ENCODE assay signal across 8 mouse cellular contexts in the genomic region with DNA sequence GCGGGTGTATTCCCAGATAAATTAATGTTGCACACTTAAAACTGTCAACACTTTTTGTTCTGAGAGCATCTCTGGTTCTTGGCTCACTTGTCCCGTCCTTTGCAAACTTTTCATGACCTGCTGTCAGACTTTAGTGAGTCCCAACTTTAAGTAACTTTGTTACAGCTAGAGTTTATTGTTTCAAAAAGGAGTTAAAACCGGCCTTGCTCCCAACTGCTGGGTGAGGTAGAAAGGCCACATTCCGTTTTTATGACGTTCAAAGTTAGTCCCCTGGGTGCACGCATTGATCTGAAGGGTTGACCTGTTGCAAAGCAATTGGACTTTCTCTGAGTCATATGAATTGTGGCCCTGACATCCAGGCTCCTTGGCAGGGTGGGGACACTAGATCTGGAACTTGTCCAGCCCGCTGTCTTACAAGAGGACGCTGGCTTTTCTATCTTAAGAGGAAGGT. TPM values are rescaled to one million over a fixed set of nuclear protein-coding genes. Genes with fewer than 3 reads are reported as not detected.
DNase-seq lines count a peak whose midpoint lies in the region; ATAC-seq and TF ChIP-seq lines count a peak whose summit lies in the region.

No protein-coding gene starts in this region.

- no peaks in the 10 kb centered on the region for H3K27me3 ChIP-seq in forebrain, embryonic 14.5 days (replicated peaks; ENCODE audit: control insufficient read depth, insufficient read depth, low read length)
- no peaks in the 10 kb centered on the region for H3K27me3 ChIP-seq in limb, embryonic 11.5 days (ENCODE audit: control insufficient read depth, insufficient read depth, low read length)
- no peaks in the 10 kb centered on the region for H3K27me3 ChIP-seq in midbrain, embryonic 12.5 days
- no peaks in the 10 kb centered on the region; the same call in 1 of the 2 replicates for H3K27me3 ChIP-seq in testis, adult 2 months (ENCODE audit: control insufficient read depth, insufficient read depth, low read length)

- peak; percentile 39 to 70 for DNase-seq in urinary bladder, adult 18-20 months (ENCODE audit: low spot score in 2 of 2)
- DNase-seq in urinary bladder, postnatal 10 days (ENCODE audit: low spot score): no peak
- peak; percentile 28 for DNase-seq in forebrain, embryonic 14.5 days (ENCODE audit: low spot score)
- DNase-seq in limb, embryonic 11.5 days (ENCODE audit: low spot score): no peak
- no peak for DNase-seq in right cerebral cortex, adult 18-20 months

- H3K9me3 ChIP-seq in forebrain, embryonic 14.5 days (replicated peaks; ENCODE audit: control insufficient read depth, low read length): no peaks in the 10 kb centered on the region
- no peaks in the 10 kb centered on the region for H3K9me3 ChIP-seq in limb, embryonic 11.5 days (ENCODE audit: control insufficient read depth, low read length)
- no peaks in the 10 kb centered on the region for H3K9me3 ChIP-seq in midbrain, embryonic 12.5 days

- H3K4me1 ChIP-seq in forebrain, embryonic 14.5 days (ENCODE audit: control insufficient read depth, insufficient read depth, low read length): no peaks in the 10 kb centered on the region; the same call in 1 of the 2 replicates
- H3K4me1 ChIP-seq in limb, embryonic 11.5 days (ENCODE audit: control insufficient read depth, insufficient read depth, low read length): 0 out of 2 replicates have a peak, but pooled peaks cover 3% of the 10 kb centered on the region
- H3K4me1 ChIP-seq in midbrain, embryonic 12.5 days: peaks cover 11% of the 10 kb centered on the region
- H3K4me1 ChIP-seq in testis, adult 2 months (ENCODE audit: control insufficient read depth, insufficient read depth, low read length): peaks cover 6% of the 10 kb centered on the region

- H3K9ac ChIP-seq in forebrain, embryonic 14.5 days (ENCODE audit: low read length): peak overlapping the region; percentile 89
- H3K9ac ChIP-seq in limb, embryonic 11.5 days (ENCODE audit: low read length): peak overlapping the region; percentile 97
- H3K9ac ChIP-seq in midbrain, embryonic 12.5 days (replicated peaks): peak overlapping the region; percentile 84

- H3K4me2 ChIP-seq in forebrain, embryonic 14.5 days (ENCODE audit: low read length): peak overlapping the region; percentile 79
- H3K4me2 ChIP-seq in limb, embryonic 11.5 days (ENCODE audit: low read depth, severe bottlenecking): peak overlapping the region; percentile 65
- peak overlapping the region; percentile 67 for H3K4me2 ChIP-seq in midbrain, embryonic 12.5 days (replicated peaks)

- whole genome bisulfite sequencing in forebrain, embryonic 14.5 days: 15% methylated on average over 8 of the region's 8 CpGs
- WGBS in limb, embryonic 11.5 days: 11% methylated on average over 8 of the region's 8 CpGs
- 11% methylated on average over 8 of the region's 8 CpGs for WGBS in midbrain, embryonic 12.5 days

- no peak for TF ChIP-seq CTCF in testis, adult 2 months (IDR thresholded peaks at IDR 0.05; ENCODE audit: control insufficient read depth, insufficient read depth, insufficient replicate concordance, low read depth, low read length)

- no peak for TF ChIP-seq POLR2A in testis, adult 2 months (IDR thresholded peaks at IDR 0.05; ENCODE audit: control insufficient read depth, low read depth, low read length)

- ATAC-seq in forebrain, embryonic 14.5 days: peak; percentile 2; the same call in 1 of the 2 replicates
- peak; percentile 16 to 33; a peak in 2 of 4 replicates for ATAC-seq in hematopoietic stem cell, adult 5-6 weeks (replicated peaks in 1 of 2; ENCODE audit: insufficient read depth in 1 of 2, low FRiP score in 2 of 2, low TSS enrichment in 1 of 2, low read depth in 1 of 2, poor library complexity in 2 of 2, severe bottlenecking in 2 of 2)
- no peak for ATAC-seq in limb, embryonic 11.5 days (ENCODE audit: insufficient number of reproducible peaks, low FRiP score, low TSS enrichment, low read depth)
- no peak for ATAC-seq in midbrain, embryonic 12.5 days (ENCODE audit: low FRiP score, low read depth)

- H3K36me3 ChIP-seq in forebrain, embryonic 14.5 days (ENCODE audit: control insufficient read depth, insufficient read depth, low read length): no peaks in the 10 kb centered on the region
- H3K36me3 ChIP-seq in limb, embryonic 11.5 days (ENCODE audit: control insufficient read depth, insufficient read depth, low read length): no peaks in the 10 kb centered on the region
- H3K36me3 ChIP-seq in midbrain, embryonic 12.5 days: peaks cover 6% of the 10 kb centered on the region; the same call in 1 of the 2 replicates
- no peaks in the 10 kb centered on the region for H3K36me3 ChIP-seq in testis, adult 2 months (ENCODE audit: control insufficient read depth, insufficient read depth, low read length)

- H3K4me3 ChIP-seq in forebrain, embryonic 14.5 days (ENCODE audit: low read depth, low read length): peak overlapping the region; percentile 64
- H3K4me3 ChIP-seq in limb, embryonic 11.5 days (ENCODE audit: low read depth, low read length): peak overlapping the region; percentile 80
- H3K4me3 ChIP-seq in midbrain, embryonic 12.5 days: peak overlapping the region; percentile 78
- H3K4me3 ChIP-seq in testis, adult 2 months (ENCODE audit: control insufficient read depth, low read depth, low read length): peak overlapping the region; percentile 79

- H3K27ac ChIP-seq in forebrain, embryonic 14.5 days (ENCODE audit: low read depth, low read length): peak overlapping the region; percentile 44; the same call in 1 of the 2 replicates
- no peak overlapping the region for H3K27ac ChIP-seq in limb, embryonic 11.5 days (replicated peaks; ENCODE audit: low read depth, low read length)
- peak overlapping the region; percentile 69 for H3K27ac ChIP-seq in midbrain, embryonic 12.5 days (replicated peaks)
- H3K27ac ChIP-seq in testis, adult 2 months (ENCODE audit: control insufficient read depth, insufficient read depth, low read depth, low read length): no peak overlapping the region

RNA-seq across cellular contexts. Expression of a gene that starts 0.6 kb away (rescaled TPM):
- polyA plus RNA-seq in forebrain, embryonic 14.5 days (2014; fragmentation: Nextera tagmentation; extraction: Ambion mirVana): 4.7 and 5.0 TPM in 2 replicates
- total RNA-seq in hematopoietic stem cell, adult 5-6 weeks (2017): 29.5 and 35.9 TPM in 2 replicates
- polyA plus RNA-seq in limb, embryonic 11.5 days (2014; fragmentation: Nextera tagmentation; extraction: Ambion mirVana): 36.3 and 38.3 TPM in 2 replicates
- polyA plus RNA-seq in midbrain, embryonic 12.5 days (2016; fragmentation: Nextera tagmentation; extraction: Ambion mirVana): 23.5 and 28.2 TPM in 2 replicates
- 3.1 and 3.2 TPM in 2 replicates for polyA plus RNA-seq in testis, adult 2 months (2012; rRNA removed)

RNA-seq across cellular contexts. Expression of a gene that starts 43.3 kb away (rescaled TPM):
- not detected in 2 replicates for polyA plus RNA-seq in forebrain, embryonic 14.5 days (2014; fragmentation: Nextera tagmentation; extraction: Ambion mirVana)
- not detected in 2 replicates for total RNA-seq in hematopoietic stem cell, adult 5-6 weeks (2017)
- polyA plus RNA-seq in limb, embryonic 11.5 days (2014; fragmentation: Nextera tagmentation; extraction: Ambion mirVana): not detected in 2 replicates
- not detected in 2 replicates for polyA plus RNA-seq in midbrain, embryonic 12.5 days (2016; fragmentation: Nextera tagmentation; extraction: Ambion mirVana)
- 9.1 and 9.7 TPM in 2 replicates for polyA plus RNA-seq in testis, adult 2 months (2012; rRNA removed)

Comparison
In these comparisons a context has a peak if more than half of its experiments do, and no peak if none do; other contexts are left out.
1. DNase-seq: peak in urinary bladder, adult 18-20 months (2 of 2) and forebrain, embryonic 14.5 days (single experiment); none in urinary bladder, postnatal 10 days (single experiment), limb, embryonic 11.5 days (single experiment) and right cerebral cortex, adult 18-20 months (single experiment).
2. ATAC-seq: peak in forebrain, embryonic 14.5 days (single experiment) and hematopoietic stem cell, adult 5-6 weeks (2 of 2); none in limb, embryonic 11.5 days (single experiment) and midbrain, embryonic 12.5 days (single experiment).
3. H3K27ac ChIP-seq: peak in forebrain, embryonic 14.5 days (single experiment) and midbrain, embryonic 12.5 days (single experiment); none in limb, embryonic 11.5 days (single experiment) and testis, adult 2 months (single experiment).
4. Peak in every context shown above with its lines, with median percentiles within 50 percentile points of each other: H3K4me2 ChIP-seq, H3K4me3 ChIP-seq and H3K9ac ChIP-seq.